Mouse (Mus musculus) neural tube, embryonic 15.5 days (tissue): ENCODE results near the gene Arpc2. TPM values are rescaled to one million over a fixed set of nuclear protein-coding genes. Genes with fewer than 3 reads are reported as not detected.

Experiments
- ATAC-seq: fragments of 200-750 bp; cut with Nextera tagmentation; 2 replicates; pipeline ENCODE4 v1.8.0; 2017; ENCODE audit warnings: mild to moderate bottlenecking, moderate TSS enrichment, moderate library complexity; ENCODE audit not compliant: low FRiP score
- H3K27ac ChIP-seq: fragments of 300-500 bp; sonication (generic); replicated peaks from 2 replicates; pipeline ENCODE4 v1.5.1; 2015; ENCODE audit warnings: mild to moderate bottlenecking, inconsistent platforms
- H3K27me3 ChIP-seq: fragments of 300-500 bp; sonication (generic); replicated peaks from 2 replicates; pipeline ENCODE4 v1.6.1; 2015; ENCODE audit warnings: inconsistent platforms
- H3K36me3 ChIP-seq: fragments of 300-500 bp; sonication (generic); 2 replicates; pipeline ENCODE4 v1.6.1; 2015; ENCODE audit warnings: inconsistent platforms
- H3K4me1 ChIP-seq: fragments of 300-500 bp; sonication (generic); 2 replicates; pipeline ENCODE4 v1.6.1; 2015; ENCODE audit warnings: inconsistent platforms
- H3K4me2 ChIP-seq: fragments of 300-500 bp; sonication (generic); 2 replicates; pipeline ENCODE4 v1.6.1; 2015; ENCODE audit warnings: inconsistent platforms, mild to moderate bottlenecking, moderate library complexity
- H3K4me3 ChIP-seq: fragments of 300-500 bp; sonication (generic); replicated peaks from 2 replicates; pipeline ENCODE4 v1.5.1; 2015; ENCODE audit warnings: mild to moderate bottlenecking, inconsistent platforms
- H3K9ac ChIP-seq: fragments of 300-500 bp; sonication (generic); replicated peaks from 2 replicates; pipeline ENCODE4 v1.6.1; 2015; ENCODE audit warnings: mild to moderate bottlenecking, inconsistent platforms
- H3K9me3 ChIP-seq: fragments of 300-500 bp; sonication (generic); replicated peaks from 2 replicates; pipeline ENCODE4 v1.6.1; 2016; ENCODE audit warnings: inconsistent platforms
- WGBS: fragments of 180-500 bp; shearing (Covaris S2); methylation state at CpG from one replicate; pipeline ENCODE4 v1.1.7; 2015; ENCODE audit warnings: mixed read lengths; 5-methylcytosine and 5-hydroxymethylcytosine counted together
- polyA plus RNA-seq: library from polyadenylated mRNA; unstranded; fragments of >200 nt; fragmentation: Nextera tagmentation; extraction: Ambion mirVana; gene quantifications from 2 replicates; pipeline ENCODE4 v1.2.1, GENCODE M21; 2015

The Arpc2 gene
- polyA plus RNA-seq, result 393 and 423 TPM in 2 replicates

DNA sequence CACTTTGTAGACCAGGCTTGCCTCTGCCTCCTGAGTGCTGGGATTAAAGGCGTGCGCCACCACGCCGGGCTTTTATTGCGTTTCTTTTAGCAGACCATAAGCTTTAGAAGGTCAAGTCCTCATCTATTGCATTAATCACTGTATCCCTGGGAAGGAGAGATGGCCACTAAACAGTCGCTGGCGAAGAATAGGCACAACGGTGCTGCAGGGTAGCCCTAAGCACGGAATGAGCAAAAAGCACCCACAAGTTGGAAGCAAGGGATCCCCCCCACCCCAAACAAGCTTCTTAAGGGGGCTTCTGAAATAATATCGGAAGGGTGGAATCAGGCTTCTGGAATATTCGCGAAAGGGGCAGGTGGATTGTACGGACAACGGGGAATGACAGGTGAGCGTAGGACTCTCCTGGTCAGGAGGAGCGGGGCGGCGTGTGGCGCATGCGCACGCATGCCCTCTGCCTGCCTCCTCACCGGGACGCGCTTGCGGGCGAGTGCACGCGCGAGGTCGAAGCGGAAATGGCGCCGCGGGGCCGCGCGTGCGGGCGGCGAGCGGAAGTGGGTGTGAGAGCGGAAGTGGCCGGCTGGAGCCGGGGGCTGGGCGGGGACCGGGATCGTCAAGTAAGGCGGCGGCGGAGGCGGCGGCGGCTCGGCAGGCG lies at the start of gene Arpc2:
Gene Arpc2, plus strand, starts transcription at position 147 of the 652 bp plus-strand sequence.
- H3K27ac ChIP-seq, result peak within 1 kb of the TSS; percentile 92
- 1% methylated on average over 51 of the region's 55 CpGs for WGBS

DNA sequence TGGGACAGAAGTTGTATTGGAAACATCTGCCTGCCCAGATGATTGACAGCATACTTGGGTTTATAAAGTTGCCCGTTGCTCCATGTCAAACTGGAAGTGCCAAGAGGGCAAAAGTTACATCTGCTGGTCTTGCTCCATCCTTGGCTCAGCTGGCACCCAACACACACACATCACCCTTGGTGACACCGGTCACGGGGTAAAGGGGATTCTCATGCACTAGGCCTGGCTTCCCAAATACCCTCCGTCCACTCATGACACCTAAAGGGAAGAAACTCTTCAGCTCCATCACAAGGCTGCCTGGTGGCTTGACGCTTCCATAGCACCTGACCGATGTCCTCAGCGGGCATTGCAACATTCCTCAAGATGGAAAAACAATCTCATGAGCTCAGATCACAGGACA lies 45.4 kb upstream of the Arpc2 start:
- Histone ChIP-seq H3K4me3 (no peak overlapping the region), H3K27me3 (no peaks in the 10 kb centered on the region), H3K27ac (no peak overlapping the region), H3K9me3 (no peaks in the 10 kb centered on the region), H3K4me2 (no peak overlapping the region), H3K9ac (no peak overlapping the region), H3K36me3 (no peaks in the 10 kb centered on the region), H3K4me1 (no peaks in the 10 kb centered on the region)
- ATAC-seq, result no peak
- 97% methylated on average over 7 of the region's 7 CpGs for WGBS

More for the DNA sequence above, at the start of gene Arpc2:
- peak within 1 kb of the TSS; percentile 98 for H3K4me3 ChIP-seq
- H3K9me3 ChIP-seq, result no peaks in the 10 kb centered on the region
- no peaks in the 10 kb centered on the region for H3K36me3 ChIP-seq
- ATAC-seq, result peak; percentile 94
- H3K9ac ChIP-seq, result peak within 1 kb of the TSS; percentile 89
- H3K4me2 ChIP-seq, result peak within 1 kb of the TSS; percentile 79
- H3K4me1 ChIP-seq, result peaks cover 44% of the 10 kb centered on the region
- H3K27me3 ChIP-seq, result no peaks in the 10 kb centered on the region

DNA sequence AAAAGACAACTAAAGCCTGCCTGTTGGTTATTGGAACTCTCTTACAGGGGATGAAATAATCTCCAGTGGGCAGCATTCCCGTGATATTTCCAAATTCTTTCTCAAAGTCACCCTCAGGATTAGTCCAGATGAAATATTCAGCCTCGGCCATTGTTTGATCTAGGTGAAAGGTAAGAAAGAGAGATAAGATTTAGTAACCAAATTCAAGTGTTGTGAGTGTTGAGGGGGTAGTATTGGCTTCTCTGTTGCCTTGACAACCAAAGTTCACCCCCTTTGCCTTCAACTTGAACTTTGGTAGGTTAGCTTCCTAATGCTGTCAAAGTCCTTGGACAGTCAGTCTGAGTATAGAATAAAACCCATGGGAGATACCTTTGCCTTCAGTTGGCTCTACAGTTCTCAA lies 43.2 kb upstream of the Arpc2 start:
- H3K36me3 ChIP-seq, result no peaks in the 10 kb centered on the region
- H3K4me2 ChIP-seq, result no peak overlapping the region
- no peaks in the 10 kb centered on the region for H3K4me1 ChIP-seq
- H3K4me3 ChIP-seq, result no peak overlapping the region
- H3K9me3 ChIP-seq, result no peaks in the 10 kb centered on the region
- no peaks in the 10 kb centered on the region for H3K27me3 ChIP-seq
- WGBS, result 89% methylated on average over 2 of the region's 2 CpGs
- no peak for ATAC-seq
- no peak overlapping the region for H3K9ac ChIP-seq
- no peak overlapping the region for H3K27ac ChIP-seq

DNA sequence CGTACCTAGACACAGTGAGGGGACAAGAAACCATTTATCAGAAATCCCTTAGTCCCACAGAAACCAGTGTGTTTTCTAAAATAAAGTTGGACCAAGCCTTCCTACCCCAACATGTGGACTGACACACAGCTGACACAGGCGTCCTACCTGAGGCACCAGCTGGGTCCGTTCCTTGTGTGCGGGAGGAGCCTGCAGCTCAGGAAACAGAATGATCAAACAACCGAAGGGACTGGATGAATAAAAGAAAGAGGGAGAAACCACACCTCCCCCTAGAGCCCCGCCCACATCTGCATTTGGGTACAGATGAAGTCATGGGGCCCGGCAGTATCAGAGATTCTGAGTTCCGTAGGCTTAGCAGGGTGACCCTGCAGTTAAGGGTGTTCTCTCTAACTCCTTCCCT lies 41.4 kb upstream of the Arpc2 start, which contains the start of gene Cxcr1:
Gene Cxcr1, minus strand, starts transcription at position 187 of the 400 bp plus-strand sequence.
- no peak within 1 kb of the TSS for H3K27ac ChIP-seq
- no peaks in the 10 kb centered on the region for H3K4me1 ChIP-seq
- no peak within 1 kb of the TSS for H3K4me2 ChIP-seq
- H3K9me3 ChIP-seq, result no peaks in the 10 kb centered on the region
- no peaks in the 10 kb centered on the region for H3K36me3 ChIP-seq
- WGBS, result 71% methylated on average over 8 of the region's 8 CpGs
- H3K4me3 ChIP-seq, result no peak within 1 kb of the TSS
- H3K9ac ChIP-seq, result no peak within 1 kb of the TSS
- no peak for ATAC-seq
- H3K27me3 ChIP-seq, result no peaks in the 10 kb centered on the region

DNA sequence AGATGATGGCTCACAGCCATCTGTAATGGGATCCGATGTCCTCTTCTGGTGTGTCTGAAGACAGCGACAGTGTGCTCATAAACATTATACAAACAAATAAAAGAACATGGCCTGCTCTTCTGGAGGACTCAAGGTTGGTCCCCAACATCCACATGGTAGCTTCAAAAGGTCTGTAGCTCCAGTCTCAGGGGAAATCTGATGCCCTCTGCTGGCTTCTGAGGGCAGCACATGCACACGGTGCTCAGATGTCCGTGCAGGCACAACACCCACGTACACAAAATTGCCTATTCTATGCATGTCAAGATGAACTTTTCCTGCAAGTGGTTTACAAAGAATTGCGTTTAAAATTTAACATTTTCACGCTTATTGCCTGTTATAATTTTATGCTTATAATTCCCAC lies 39.9 kb upstream of the Arpc2 start:
- H3K9me3 ChIP-seq, result no peaks in the 10 kb centered on the region
- no peaks in the 10 kb centered on the region for H3K27me3 ChIP-seq
- H3K36me3 ChIP-seq, result no peaks in the 10 kb centered on the region
- no peak overlapping the region for H3K4me3 ChIP-seq
- no peak overlapping the region for H3K9ac ChIP-seq
- 59% methylated on average over 7 of the region's 7 CpGs for WGBS
- ATAC-seq, result no peak
- no peak overlapping the region for H3K27ac ChIP-seq
- H3K4me1 ChIP-seq, result no peaks in the 10 kb centered on the region
- H3K4me2 ChIP-seq, result no peak overlapping the region

DNA sequence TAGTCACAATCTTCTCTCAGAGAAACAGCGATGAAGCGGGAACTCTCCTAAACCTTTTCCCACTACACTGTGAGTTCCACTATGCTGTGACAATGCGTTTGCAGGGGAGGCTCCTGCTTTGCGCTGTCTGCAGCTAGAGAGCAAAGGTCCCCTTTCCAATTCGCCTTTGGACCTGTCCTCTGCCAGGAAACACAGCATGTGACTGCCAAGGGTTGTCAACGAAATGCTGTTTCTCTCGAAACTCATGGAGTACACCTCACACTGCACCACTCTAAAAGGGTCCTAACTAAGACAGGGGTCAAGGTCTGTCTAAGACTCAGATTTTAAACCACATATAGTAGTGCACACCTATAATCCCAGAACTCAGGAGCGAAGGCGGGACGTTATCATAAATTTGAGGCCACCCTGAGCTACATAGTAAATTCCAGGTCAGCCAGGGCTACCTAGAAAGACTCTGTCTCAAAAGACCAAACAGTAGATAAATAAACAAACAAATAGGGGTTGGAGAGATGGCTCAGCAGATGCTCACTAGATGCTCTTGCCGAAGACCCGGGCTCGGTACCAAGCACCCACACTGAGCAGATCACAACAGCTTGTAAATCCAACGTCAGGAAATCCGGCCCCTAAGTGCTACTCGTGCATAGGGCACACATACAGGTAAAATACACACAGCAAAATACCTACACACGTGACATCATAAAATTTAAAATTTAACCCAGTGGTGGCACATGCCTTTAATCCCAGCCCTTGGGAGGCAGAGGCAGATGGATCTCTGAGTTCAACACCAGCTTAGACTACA lies 39.1 kb upstream of the Arpc2 start:
- H3K9ac ChIP-seq, result no peak overlapping the region
- H3K36me3 ChIP-seq, result no peaks in the 10 kb centered on the region
- H3K4me2 ChIP-seq, result no peak overlapping the region
- H3K4me1 ChIP-seq, result no peaks in the 10 kb centered on the region
- H3K4me3 ChIP-seq, result no peak overlapping the region
- 83% methylated on average over 17 of the region's 17 CpGs for WGBS
- no peak overlapping the region for H3K27ac ChIP-seq
- H3K27me3 ChIP-seq, result no peaks in the 10 kb centered on the region
- H3K9me3 ChIP-seq, result no peaks in the 10 kb centered on the region
- no peak for ATAC-seq

DNA sequence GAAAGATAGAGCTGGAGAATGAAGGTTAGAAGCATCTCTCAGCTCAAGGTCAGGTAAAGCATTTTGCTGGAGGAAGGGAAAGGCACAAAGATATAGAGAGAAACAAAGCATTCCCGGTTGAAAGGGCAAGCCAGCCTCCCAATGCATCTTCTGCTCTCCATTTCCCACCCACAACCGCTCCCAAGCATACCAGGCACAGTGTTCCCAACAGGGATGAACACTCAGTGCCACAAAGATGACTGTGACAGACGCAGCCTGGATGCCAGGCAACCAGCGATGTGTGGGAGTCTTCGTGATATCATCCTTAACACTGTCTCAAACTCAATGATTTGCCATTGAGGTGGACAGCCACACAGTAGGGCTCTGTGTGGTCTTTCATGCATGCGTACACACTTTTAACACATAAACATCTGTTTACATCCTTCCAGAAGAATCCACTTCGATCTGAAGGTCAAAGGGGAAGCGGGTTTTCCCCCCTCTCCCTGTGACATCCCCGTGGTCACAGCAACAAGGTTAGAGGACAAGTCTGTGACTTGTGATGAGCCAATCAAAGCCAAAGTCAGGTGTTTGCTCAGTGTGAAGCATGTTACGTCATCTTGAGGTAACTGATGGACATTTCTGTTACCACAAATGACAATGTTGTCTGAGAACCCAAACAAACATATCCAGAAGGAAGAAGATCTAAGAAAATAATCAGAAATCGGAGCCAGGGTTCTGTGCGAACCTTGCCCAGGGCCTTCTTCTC lies 38.0 kb upstream of the Arpc2 start:
- H3K9me3 ChIP-seq, result no peaks in the 10 kb centered on the region
- no peak overlapping the region for H3K9ac ChIP-seq
- H3K4me1 ChIP-seq, result no peaks in the 10 kb centered on the region
- 84% methylated on average over 12 of the region's 12 CpGs for WGBS
- H3K27me3 ChIP-seq, result no peaks in the 10 kb centered on the region
- no peak overlapping the region for H3K4me3 ChIP-seq
- H3K36me3 ChIP-seq, result no peaks in the 10 kb centered on the region
- H3K4me2 ChIP-seq, result no peak overlapping the region
- ATAC-seq, result no peak
- no peak overlapping the region for H3K27ac ChIP-seq

DNA sequence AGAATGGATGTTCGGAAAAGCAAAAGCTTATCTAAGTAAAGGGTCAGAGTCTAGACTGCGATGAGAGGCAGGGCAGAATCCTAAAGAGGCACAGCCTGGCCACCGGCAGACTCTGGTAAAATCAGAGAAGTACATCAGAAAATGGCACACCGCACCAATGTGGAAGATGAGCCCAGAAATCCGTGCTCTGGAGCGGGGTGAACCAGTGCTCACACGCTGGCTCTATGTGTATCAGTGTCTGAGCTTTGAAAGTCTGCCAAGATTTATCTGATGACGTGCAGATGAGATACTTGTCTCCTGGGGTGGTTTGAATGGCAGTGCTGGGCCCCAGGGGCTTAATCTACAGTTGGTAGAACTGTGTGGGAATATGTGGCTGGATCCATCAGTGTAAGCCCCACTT lies 36.8 kb upstream of the Arpc2 start:
- 68% methylated on average over 8 of the region's 8 CpGs for WGBS
- ATAC-seq, result no peak
- Histone ChIP-seq H3K9me3 (no peaks in the 10 kb centered on the region), H3K27me3 (no peaks in the 10 kb centered on the region), H3K4me3 (no peak overlapping the region), H3K36me3 (no peaks in the 10 kb centered on the region), H3K9ac (no peak overlapping the region), H3K27ac (no peak overlapping the region), H3K4me2 (no peak overlapping the region), H3K4me1 (no peaks in the 10 kb centered on the region)

DNA sequence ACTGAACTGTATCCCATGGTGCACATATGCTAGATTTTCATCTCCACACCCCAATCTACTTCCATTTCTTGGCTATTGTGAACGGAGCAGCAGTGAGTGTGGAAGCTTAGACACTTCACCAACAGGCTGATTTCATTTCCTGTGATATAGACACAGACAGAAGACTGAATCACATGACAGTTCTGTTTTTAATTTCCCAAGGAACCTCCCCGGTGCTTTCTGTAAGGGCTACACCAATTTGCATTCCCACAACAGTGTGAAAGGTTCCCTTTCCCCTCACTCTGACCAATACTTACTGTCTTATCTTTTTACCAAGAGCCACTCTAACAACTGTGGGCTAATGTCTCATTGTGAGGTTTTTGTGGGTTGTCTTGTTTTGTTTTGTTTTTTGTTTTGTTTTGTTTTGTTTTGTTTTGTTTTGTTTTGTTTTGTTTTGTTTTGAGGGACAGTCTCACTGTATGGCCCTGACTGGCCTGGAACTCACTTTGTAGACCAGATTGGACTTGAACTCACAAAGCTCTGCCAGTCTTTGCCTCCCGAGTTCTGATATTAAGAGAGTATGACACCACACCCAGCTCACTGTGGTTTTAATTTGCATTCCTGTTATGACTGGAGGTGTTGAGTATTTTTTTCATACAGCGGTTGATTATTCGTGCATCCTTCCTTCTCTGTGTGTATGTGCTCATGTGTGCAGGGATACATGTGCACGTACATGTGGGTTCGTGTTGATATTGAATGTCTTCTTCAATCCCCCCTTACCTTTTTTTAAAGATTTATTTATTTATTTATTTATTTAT lies 34.6 kb upstream of the Arpc2 start:
- H3K4me3 ChIP-seq, result no peak overlapping the region
- no peaks in the 10 kb centered on the region for H3K9me3 ChIP-seq
- no peaks in the 10 kb centered on the region for H3K36me3 ChIP-seq
- no peaks in the 10 kb centered on the region for H3K27me3 ChIP-seq
- H3K4me1 ChIP-seq, result 0 out of 2 replicates have a peak, but pooled peaks cover 3% of the 10 kb centered on the region
- H3K27ac ChIP-seq, result no peak overlapping the region
- 90% methylated on average over 7 of the region's 7 CpGs for WGBS
- H3K4me2 ChIP-seq, result no peak overlapping the region
- H3K9ac ChIP-seq, result no peak overlapping the region
- ATAC-seq, result no peak

DNA sequence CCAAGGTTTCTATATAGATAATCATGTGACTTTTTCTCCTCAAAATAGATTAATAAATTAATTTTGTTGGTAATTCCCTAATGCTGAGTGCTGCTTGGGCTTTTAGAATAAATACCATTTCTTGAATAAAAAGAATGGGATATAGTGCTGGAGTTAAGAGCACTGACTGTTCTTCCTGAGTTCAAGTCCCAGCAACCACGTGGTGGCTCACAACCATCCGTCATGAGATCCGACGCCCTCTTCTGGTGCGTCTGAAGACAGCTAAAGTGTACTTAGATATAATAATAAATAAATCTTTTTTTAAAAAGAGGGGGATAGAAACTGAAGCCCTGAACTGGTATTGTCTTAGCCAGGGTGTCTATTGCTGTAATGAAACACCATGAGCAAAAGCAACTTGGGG lies 32.4 kb upstream of the Arpc2 start:
- no peak for ATAC-seq
- Histone ChIP-seq H3K4me1 (0 out of 2 replicates have a peak, but pooled peaks cover 3% of the 10 kb centered on the region), H3K9ac (no peak overlapping the region), H3K9me3 (no peaks in the 10 kb centered on the region), H3K4me2 (no peak overlapping the region), H3K4me3 (no peak overlapping the region), H3K27me3 (no peaks in the 10 kb centered on the region), H3K36me3 (no peaks in the 10 kb centered on the region), H3K27ac (no peak overlapping the region)
- 68% methylated on average over 5 of the region's 5 CpGs for WGBS

DNA sequence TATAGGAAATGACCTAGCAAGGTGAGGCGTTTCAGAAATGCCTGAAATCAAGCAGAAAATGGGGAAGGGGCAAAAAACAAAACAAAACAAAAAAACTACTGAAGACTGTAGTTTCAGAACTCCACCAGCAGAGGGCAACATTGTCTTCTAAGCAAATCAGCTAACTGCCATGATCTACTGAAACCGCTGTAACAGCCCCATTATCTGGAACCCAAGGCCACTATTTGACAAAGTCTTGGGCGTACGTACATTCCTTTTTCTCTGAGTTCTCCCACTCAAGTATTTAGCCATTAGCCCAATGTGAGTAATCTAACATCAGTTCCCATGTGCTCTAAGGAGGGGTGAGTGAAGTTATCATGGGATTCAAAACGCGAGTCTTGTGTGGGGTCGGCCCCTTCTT lies 30.0 kb upstream of the Arpc2 start:
- Histone ChIP-seq H3K4me2 (no peak overlapping the region), H3K27me3 (no peaks in the 10 kb centered on the region), H3K27ac (no peak overlapping the region), H3K36me3 (no peaks in the 10 kb centered on the region), H3K4me3 (no peak overlapping the region), H3K9ac (no peak overlapping the region), H3K9me3 (no peaks in the 10 kb centered on the region), H3K4me1 (0 out of 2 replicates have a peak, but pooled peaks cover 3% of the 10 kb centered on the region)
- 66% methylated on average over 7 of the region's 7 CpGs for WGBS
- no peak for ATAC-seq
